Mouse (Mus musculus): Measurements from ENCODE around the gene Mfge8. TPM values are rescaled to one million over a fixed set of nuclear protein-coding genes. Genes with fewer than 3 reads are reported as not detected.
A peak's percentile ranks its signal among the peaks of the same experiment; 100 is the strongest.

Mfge8 gene
- total and polyA plus RNA-seq, 2 experiments from 2014 or later = 268 to 278 TPM

- Histone ChIP-seq H3K36me3 (ENCODE audit: insufficient read depth, low read length) (no peaks in the 10 kb centered on the region), H3K9ac (replicated peaks; ENCODE audit: low read length, poor library complexity, severe bottlenecking) (no peak overlapping the region), H3K9me3 (ENCODE audit: low read length) (no peaks in the 10 kb centered on the region), H3K4me2 (ENCODE audit: low read depth, low read length, poor library complexity, severe bottlenecking) (no peak overlapping the region), H3K4me3 (ENCODE audit: low read depth, low read length) (no peak overlapping the region), H3K4me1 (ENCODE audit: insufficient read depth, low read length) (no peaks in the 10 kb centered on the region), H3K27ac (ENCODE audit: low read depth, low read length) (no peak overlapping the region), H3K27me3 (ENCODE audit: insufficient read depth, low read length) (no peaks in the 10 kb centered on the region)
- ATAC-seq (ENCODE audit: low FRiP score) (no peak), DNase-seq (ENCODE audit: low spot score) (no peak)
- WGBS = 54% methylated on average over 4 of the region's 4 CpGs
- no peak for TF ChIP-seq CTCF (IDR thresholded peaks at IDR 0.05)
These were observed 35.0 kb downstream of the Mfge8 start for GRCm38 (mm10) chr7:79113848-79114247.

DNA sequence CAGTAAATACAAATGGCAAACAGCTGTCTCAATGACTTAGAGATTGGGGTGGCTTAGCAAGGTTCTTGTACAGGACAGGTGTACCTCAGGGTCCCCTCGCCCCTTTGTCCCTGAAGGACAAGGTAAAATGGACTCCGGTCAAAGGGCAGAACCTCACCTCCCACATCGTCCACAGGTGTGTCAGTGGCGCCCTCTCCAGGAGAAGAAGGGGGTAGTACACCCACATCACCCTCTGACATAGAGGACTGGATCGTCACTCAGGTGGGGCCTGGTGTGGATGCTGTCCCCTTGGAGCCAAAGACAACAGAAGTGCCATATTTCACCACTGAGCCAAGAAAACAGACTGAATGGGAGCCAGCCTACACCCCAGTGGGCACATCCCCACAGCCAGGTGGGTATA lies 52.4 kb downstream of the Mfge8 start:
- Histone ChIP-seq H3K4me2 (ENCODE audit: low read depth, low read length, poor library complexity, severe bottlenecking) (no peak overlapping the region), H3K4me3 (ENCODE audit: low read depth, low read length) (no peak overlapping the region), H3K9ac (replicated peaks; ENCODE audit: low read length, poor library complexity, severe bottlenecking) (no peak overlapping the region), H3K27ac (ENCODE audit: low read depth, low read length) (no peak overlapping the region), H3K4me1 (ENCODE audit: insufficient read depth, low read length) (no peaks in the 10 kb centered on the region), H3K36me3 (ENCODE audit: insufficient read depth, low read length) (no peaks in the 10 kb centered on the region), H3K9me3 (ENCODE audit: low read length) (no peaks in the 10 kb centered on the region), H3K27me3 (ENCODE audit: insufficient read depth, low read length) (no peaks in the 10 kb centered on the region)
- no peak for TF ChIP-seq CTCF (IDR thresholded peaks at IDR 0.05)
- ATAC-seq (ENCODE audit: low FRiP score) (no peak), DNase-seq (ENCODE audit: low spot score) (no peak)
- WGBS = 73% methylated on average over 5 of the region's 5 CpGs

DNA sequence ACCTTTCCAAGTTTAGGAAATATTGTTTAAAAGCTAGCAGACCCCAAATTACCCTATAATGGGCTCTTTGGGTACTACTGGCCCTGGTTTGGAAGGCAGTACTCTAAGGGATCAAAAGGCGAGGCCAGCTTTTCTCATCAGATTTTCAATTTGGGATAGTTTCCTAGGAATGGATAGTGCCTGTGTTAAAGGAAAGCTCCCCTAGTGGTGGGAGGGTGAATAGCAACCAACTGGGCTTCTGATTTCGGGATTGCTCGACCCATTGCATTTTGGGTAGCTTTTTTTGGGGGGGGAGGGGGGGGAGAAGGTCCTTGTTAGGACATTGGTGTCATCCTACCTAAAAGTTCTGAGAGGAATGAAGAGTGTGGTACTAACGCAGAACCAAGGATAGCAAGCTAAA lies 59.7 kb downstream of the Mfge8 start:
- no peak overlapping the region for H3K27ac ChIP-seq (ENCODE audit: low read depth, low read length)
- ATAC-seq (ENCODE audit: low FRiP score) = no peak
- no peak for DNase-seq (ENCODE audit: low spot score)

More for the DNA sequence above, 59.7 kb downstream of the Mfge8 start:
- Histone ChIP-seq H3K9me3 (ENCODE audit: low read length) (no peaks in the 10 kb centered on the region), H3K4me1 (ENCODE audit: insufficient read depth, low read length) (no peaks in the 10 kb centered on the region), H3K27me3 (ENCODE audit: insufficient read depth, low read length) (no peaks in the 10 kb centered on the region), H3K4me2 (ENCODE audit: low read depth, low read length, poor library complexity, severe bottlenecking) (no peak overlapping the region), H3K4me3 (ENCODE audit: low read depth, low read length) (no peak overlapping the region), H3K36me3 (ENCODE audit: insufficient read depth, low read length) (no peaks in the 10 kb centered on the region), H3K9ac (replicated peaks; ENCODE audit: low read length, poor library complexity, severe bottlenecking) (no peak overlapping the region)
- peak; percentile 41 for TF ChIP-seq CTCF (IDR thresholded peaks at IDR 0.05)
- 88% methylated on average over 4 of the region's 4 CpGs for WGBS

Other genes with a start within 250 kb of the Mfge8 start
- 1.2 and 4.9 TPM in 2 replicates for gene Isg20, start 235.6 kb downstream of the Mfge8 start, total RNA-seq (2014; rRNA removed)
- gene Isg20, start 235.6 kb downstream of the Mfge8 start, polyA plus RNA-seq (2015; fragmentation: Nextera tagmentation; extraction: Ambion mirVana) = 0.57 and 1.4 TPM in 2 replicates
- 1.7 and 3.0 TPM in 2 replicates for gene Acan, start 95.6 kb downstream of the Mfge8 start, total RNA-seq (2014; rRNA removed)
- gene Acan, start 95.6 kb downstream of the Mfge8 start, polyA plus RNA-seq (2015; fragmentation: Nextera tagmentation; extraction: Ambion mirVana) = 0.44 and 0.48 TPM in 2 replicates
- 4.9 and 7.9 TPM in 2 replicates for gene Hapln3, start 18.0 kb downstream of the Mfge8 start, total RNA-seq (2014; rRNA removed)
- 2.2 and 2.4 TPM in 2 replicates for gene Hapln3, start 18.0 kb downstream of the Mfge8 start, polyA plus RNA-seq (2015; fragmentation: Nextera tagmentation; extraction: Ambion mirVana)
- gene Abhd2, start 124.1 kb upstream of the Mfge8 start, total RNA-seq (2014; rRNA removed) = 83.2 and 85.7 TPM in 2 replicates
- gene Abhd2, start 124.1 kb upstream of the Mfge8 start, polyA plus RNA-seq (2015; fragmentation: Nextera tagmentation; extraction: Ambion mirVana) = 18.1 and 23.0 TPM in 2 replicates
- 7.4 and 8.4 TPM in 2 replicates for gene Rlbp1, start 238.0 kb upstream of the Mfge8 start, total RNA-seq (2014; rRNA removed)
- 7.4 and 10.6 TPM in 2 replicates for gene Rlbp1, start 238.0 kb upstream of the Mfge8 start, polyA plus RNA-seq (2015; fragmentation: Nextera tagmentation; extraction: Ambion mirVana)
- 1.2 and 4.4 TPM in 2 replicates for gene Fanci, start 242.9 kb upstream of the Mfge8 start, total RNA-seq (2014; rRNA removed)
- 0.66 and 1.1 TPM in 2 replicates for gene Fanci, start 242.9 kb upstream of the Mfge8 start, polyA plus RNA-seq (2015; fragmentation: Nextera tagmentation; extraction: Ambion mirVana)